Mouse (Mus musculus): Measurements from ENCODE around the gene Rrbp1. TPM values are rescaled to one million over a fixed set of nuclear protein-coding genes. Genes with fewer than 3 reads are reported as not detected.

Rrbp1 gene
- polyA plus RNA-seq, 1 experiment from 2014 or later, result 86.8 TPM

- H3K4me2 ChIP-seq, result no peak overlapping the region
- no peak for ATAC-seq (ENCODE audit: borderline replicate concordance, extremely low read depth, low FRiP score, low TSS enrichment)
- H3K9ac ChIP-seq, result no peak overlapping the region
- H3K4me3 ChIP-seq, result no peak overlapping the region
- H3K9me3 ChIP-seq, result no peaks in the 10 kb centered on the region
- no peaks in the 10 kb centered on the region for H3K27me3 ChIP-seq
- H3K27ac ChIP-seq, result no peak overlapping the region
- peaks cover 27% of the 10 kb centered on the region for H3K36me3 ChIP-seq
- WGBS, result 90% methylated on average over 8 of the region's 8 CpGs
- H3K4me1 ChIP-seq, result no peaks in the 10 kb centered on the region
Observed at GRCm38 (mm10) chr2:143978444-143979147, 32.5 kb downstream of the Rrbp1 start.

- H3K4me1 ChIP-seq, result no peaks in the 10 kb centered on the region
- no peak overlapping the region for H3K4me2 ChIP-seq
- no peak overlapping the region for H3K27ac ChIP-seq
- no peak overlapping the region for H3K4me3 ChIP-seq
- H3K9ac ChIP-seq, result no peak overlapping the region
- no peaks in the 10 kb centered on the region for H3K9me3 ChIP-seq
- H3K36me3 ChIP-seq, result peaks cover 55% of the 10 kb centered on the region
- no peaks in the 10 kb centered on the region for H3K27me3 ChIP-seq
- WGBS, result 90% methylated on average over 5 of the region's 5 CpGs
- no peak for ATAC-seq (ENCODE audit: borderline replicate concordance, extremely low read depth, low FRiP score, low TSS enrichment)
Observed at GRCm38 (mm10) chr2:143975146-143975649, 35.9 kb downstream of the Rrbp1 start.

GRCm38 (mm10) chr2:143973161-143973560, 37.9 kb downstream of the Rrbp1 start:
- Histone ChIP-seq H3K36me3 (peaks cover 68% of the 10 kb centered on the region), H3K4me2 (no peak overlapping the region), H3K4me1 (no peaks in the 10 kb centered on the region), H3K9me3 (no peaks in the 10 kb centered on the region), H3K27me3 (no peaks in the 10 kb centered on the region), H3K27ac (no peak overlapping the region), H3K4me3 (no peak overlapping the region), H3K9ac (no peak overlapping the region)
- ATAC-seq (ENCODE audit: borderline replicate concordance, extremely low read depth, low FRiP score, low TSS enrichment), result no peak
- 89% methylated on average over 7 of the region's 7 CpGs for WGBS

DNA sequence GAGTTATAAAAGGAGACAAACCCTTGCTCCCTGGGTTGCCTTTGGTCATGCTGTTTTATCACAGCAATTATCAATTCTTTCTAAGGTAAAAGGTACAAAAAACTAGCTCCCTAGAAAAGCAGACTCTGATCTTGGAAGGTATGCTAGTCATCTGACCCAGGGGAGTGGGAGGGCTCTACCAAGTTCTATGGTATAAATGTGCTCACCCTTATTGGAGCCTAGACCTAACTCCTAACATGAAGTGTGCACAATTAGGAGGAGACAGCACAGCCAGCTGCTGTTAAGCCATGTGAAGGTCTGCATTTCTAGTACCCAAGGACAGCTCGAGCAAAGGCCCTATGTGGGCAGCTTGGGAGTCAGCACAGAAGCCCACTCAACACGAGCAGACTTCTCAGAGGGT, 39.2 kb downstream of the Rrbp1 start:
- Histone ChIP-seq H3K36me3 (peaks cover 80% of the 10 kb centered on the region), H3K4me3 (no peak overlapping the region), H3K27ac (no peak overlapping the region), H3K4me1 (no peaks in the 10 kb centered on the region), H3K27me3 (no peaks in the 10 kb centered on the region), H3K9me3 (no peaks in the 10 kb centered on the region), H3K4me2 (no peak overlapping the region), H3K9ac (no peak overlapping the region)
- 86% methylated on average over 2 of the region's 2 CpGs for WGBS
- ATAC-seq (ENCODE audit: borderline replicate concordance, extremely low read depth, low FRiP score, low TSS enrichment), result no peak

DNA sequence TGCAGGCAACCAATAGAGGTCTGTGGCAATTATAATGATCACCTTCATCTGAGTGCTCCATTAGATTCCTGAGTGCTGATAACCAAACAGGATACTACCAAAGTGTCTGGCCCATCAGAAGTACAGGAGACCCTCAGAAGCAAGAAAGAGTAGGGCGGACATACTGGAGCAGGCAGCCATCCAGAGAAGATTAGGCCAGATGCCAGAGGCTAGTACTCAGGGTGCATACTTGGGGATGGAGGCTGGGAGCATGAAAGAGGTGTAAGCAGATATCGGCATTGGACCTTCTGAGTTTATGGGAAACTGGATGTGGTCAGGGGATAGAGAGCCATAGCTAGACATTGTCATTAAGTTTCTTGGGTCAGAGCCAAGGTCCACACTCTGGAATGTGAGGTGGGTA, 40.2 kb downstream of the Rrbp1 start:
- H3K36me3 ChIP-seq, result peaks cover 90% of the 10 kb centered on the region
- H3K27me3 ChIP-seq, result no peaks in the 10 kb centered on the region
- no peak overlapping the region for H3K9ac ChIP-seq
- H3K27ac ChIP-seq, result no peak overlapping the region
- H3K4me3 ChIP-seq, result no peak overlapping the region
- no peak overlapping the region for H3K4me2 ChIP-seq
- ATAC-seq (ENCODE audit: borderline replicate concordance, extremely low read depth, low FRiP score, low TSS enrichment), result no peak
- no peaks in the 10 kb centered on the region for H3K9me3 ChIP-seq
- H3K4me1 ChIP-seq, result no peaks in the 10 kb centered on the region
- 77% methylated on average over 2 of the region's 2 CpGs for WGBS

DNA sequence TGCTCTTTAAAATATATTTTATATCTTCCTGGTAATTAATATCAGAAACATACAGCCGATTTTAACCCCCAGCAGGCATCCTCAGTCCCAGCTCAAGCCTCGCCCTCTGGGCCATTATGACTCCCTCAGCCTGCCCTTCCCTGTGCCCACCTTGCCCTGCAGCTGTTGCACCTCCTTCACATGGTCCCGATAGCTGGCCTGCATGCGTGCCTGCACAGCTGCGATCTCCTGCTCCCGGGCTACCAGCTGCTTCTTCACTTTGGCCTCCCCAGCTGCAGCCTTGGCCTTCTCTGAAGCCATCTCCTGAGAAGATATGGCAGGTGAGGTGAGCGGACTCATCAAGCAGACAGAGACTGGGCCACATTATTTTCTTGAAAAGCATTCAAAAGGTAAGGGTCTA, 41.8 kb downstream of the Rrbp1 start:
- WGBS, result 90% methylated on average over 7 of the region's 7 CpGs
- H3K4me1 ChIP-seq, result no peaks in the 10 kb centered on the region

GRCm38 (mm10) chr2:143963318-143963717, 47.7 kb downstream of the Rrbp1 start:
- H3K36me3 ChIP-seq, result peaks cover 84% of the 10 kb centered on the region
- no peaks in the 10 kb centered on the region for H3K9me3 ChIP-seq
- no peak overlapping the region for H3K4me3 ChIP-seq
- ATAC-seq (ENCODE audit: borderline replicate concordance, extremely low read depth, low FRiP score, low TSS enrichment), result 0 out of 2 replicates have a peak, but pooled peaks have one; percentile 23
- WGBS, result 100% methylated on average over 1 of the region's 1 CpGs
- H3K4me2 ChIP-seq, result no peak overlapping the region
- no peaks in the 10 kb centered on the region for H3K4me1 ChIP-seq
- no peak overlapping the region for H3K27ac ChIP-seq
- H3K27me3 ChIP-seq, result no peaks in the 10 kb centered on the region
- H3K9ac ChIP-seq, result no peak overlapping the region

More for the DNA sequence above, 41.8 kb downstream of the Rrbp1 start:
- Histone ChIP-seq H3K27me3 (no peaks in the 10 kb centered on the region), H3K27ac (no peak overlapping the region), H3K9me3 (no peaks in the 10 kb centered on the region), H3K4me2 (no peak overlapping the region), H3K36me3 (peaks cover 97% of the 10 kb centered on the region), H3K4me3 (no peak overlapping the region), H3K9ac (no peak overlapping the region)
- ATAC-seq (ENCODE audit: borderline replicate concordance, extremely low read depth, low FRiP score, low TSS enrichment), result no peak

- Histone ChIP-seq H3K27me3 (no peaks in the 10 kb centered on the region), H3K36me3 (peaks cover 84% of the 10 kb centered on the region), H3K4me1 (no peaks in the 10 kb centered on the region), H3K9ac (no peak overlapping the region), H3K4me2 (no peak overlapping the region), H3K4me3 (no peak overlapping the region), H3K9me3 (no peaks in the 10 kb centered on the region), H3K27ac (no peak overlapping the region)
- 95% methylated on average over 5 of the region's 5 CpGs for WGBS
- ATAC-seq (ENCODE audit: borderline replicate concordance, extremely low read depth, low FRiP score, low TSS enrichment), result no peak
Observed at GRCm38 (mm10) chr2:143962192-143962591, 48.9 kb downstream of the Rrbp1 start.

DNA sequence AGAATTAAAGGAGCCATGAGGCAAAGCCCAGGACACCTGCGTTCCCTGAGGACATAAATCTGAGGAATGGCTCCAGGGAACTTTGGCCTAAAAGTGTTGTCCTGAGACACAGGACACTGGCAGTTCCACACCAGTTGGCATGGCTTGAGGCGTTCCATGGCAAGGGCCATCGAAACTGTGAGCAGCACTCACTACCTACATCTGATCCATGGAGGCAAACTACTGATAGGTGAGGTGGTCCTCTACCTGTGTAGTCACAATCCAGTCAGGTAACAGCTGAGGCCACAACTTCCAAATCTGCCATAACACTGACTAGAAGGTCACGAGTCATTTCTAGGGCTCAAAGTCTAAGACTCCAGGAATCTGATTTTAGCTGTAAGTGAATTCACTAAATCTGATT, 55.3 kb downstream of the Rrbp1 start:
- no peak for ATAC-seq (ENCODE audit: borderline replicate concordance, extremely low read depth, low FRiP score, low TSS enrichment)
- no peak overlapping the region for H3K27ac ChIP-seq
- H3K4me3 ChIP-seq, result no peak overlapping the region
- H3K27me3 ChIP-seq, result no peaks in the 10 kb centered on the region
- H3K4me2 ChIP-seq, result no peak overlapping the region
- WGBS, result 88% methylated on average over 4 of the region's 4 CpGs
- H3K9ac ChIP-seq, result no peak overlapping the region
- H3K9me3 ChIP-seq, result no peaks in the 10 kb centered on the region
- no peaks in the 10 kb centered on the region for H3K4me1 ChIP-seq
- peaks cover 84% of the 10 kb centered on the region for H3K36me3 ChIP-seq

DNA sequence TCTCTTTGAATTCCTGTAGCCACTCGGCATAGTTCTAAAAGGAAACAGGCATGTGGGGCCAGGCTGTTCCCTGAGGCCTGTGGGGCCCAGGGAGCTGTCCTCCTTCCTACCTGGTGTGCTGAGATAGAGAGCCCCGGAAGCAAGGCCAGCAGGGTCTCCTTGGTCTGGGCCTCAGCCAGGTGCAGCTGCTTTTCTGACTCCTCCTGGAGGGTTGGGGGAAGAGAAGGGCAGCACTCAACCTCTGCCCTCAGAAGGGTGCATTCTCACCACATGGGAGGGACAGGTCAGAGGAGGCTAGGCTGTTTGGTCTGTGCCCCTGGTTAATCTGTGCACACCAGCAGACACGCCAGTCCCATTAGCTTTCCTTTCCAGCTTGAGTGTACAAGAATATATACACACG, 56.1 kb downstream of the Rrbp1 start:
- Histone ChIP-seq H3K4me1 (no peaks in the 10 kb centered on the region), H3K27me3 (no peaks in the 10 kb centered on the region), H3K36me3 (peaks cover 90% of the 10 kb centered on the region), H3K4me3 (no peak overlapping the region), H3K27ac (no peak overlapping the region), H3K9me3 (no peaks in the 10 kb centered on the region), H3K4me2 (no peak overlapping the region), H3K9ac (no peak overlapping the region)
- no peak for ATAC-seq (ENCODE audit: borderline replicate concordance, extremely low read depth, low FRiP score, low TSS enrichment)
- WGBS, result 80% methylated on average over 4 of the region's 4 CpGs

DNA sequence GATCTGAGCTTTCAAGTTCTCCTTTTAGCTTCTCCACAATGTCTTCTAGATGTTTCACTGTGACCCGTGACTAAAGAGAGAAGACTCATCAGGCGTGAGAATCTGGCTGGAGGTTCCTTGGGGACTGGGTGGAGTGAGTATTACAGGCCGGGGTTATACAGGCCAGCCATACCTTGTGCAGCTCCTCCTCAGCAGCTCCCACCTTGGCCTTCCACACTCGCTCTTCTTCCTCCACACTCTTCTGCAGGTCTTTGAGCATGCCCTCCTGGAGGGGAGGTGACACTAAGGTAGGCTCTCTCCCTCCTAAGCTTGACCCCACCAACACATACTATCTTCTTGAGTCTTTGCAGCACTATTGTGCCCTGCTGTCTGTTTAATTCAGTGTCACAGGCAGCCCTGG, 57.1 kb downstream of the Rrbp1 start:
- peaks cover 93% of the 10 kb centered on the region for H3K36me3 ChIP-seq
- no peak overlapping the region for H3K9ac ChIP-seq
- no peak overlapping the region for H3K4me2 ChIP-seq
- H3K27ac ChIP-seq, result no peak overlapping the region
- ATAC-seq (ENCODE audit: borderline replicate concordance, extremely low read depth, low FRiP score, low TSS enrichment), result no peak
- H3K27me3 ChIP-seq, result no peaks in the 10 kb centered on the region
- WGBS, result 90% methylated on average over 4 of the region's 4 CpGs
- H3K4me3 ChIP-seq, result no peak overlapping the region
- no peaks in the 10 kb centered on the region for H3K9me3 ChIP-seq
- no peaks in the 10 kb centered on the region for H3K4me1 ChIP-seq

GRCm38 (mm10) chr2:143951546-143952315, 59.3 kb downstream of the Rrbp1 start:
- Histone ChIP-seq H3K4me1 (no peaks in the 10 kb centered on the region), H3K36me3 (peaks cover 100% of the 10 kb centered on the region), H3K27ac (no peak overlapping the region), H3K9me3 (no peaks in the 10 kb centered on the region), H3K4me3 (no peak overlapping the region), H3K9ac (no peak overlapping the region), H3K4me2 (no peak overlapping the region), H3K27me3 (no peaks in the 10 kb centered on the region)
- ATAC-seq (ENCODE audit: borderline replicate concordance, extremely low read depth, low FRiP score, low TSS enrichment), result no peak
- WGBS, result 66% methylated on average over 5 of the region's 5 CpGs
